Mouse (Mus musculus) embryonic fibroblast, embryonic 13.5 days (primary cell): ENCODE measurements around the gene Fto.

Experiments
- CTCF ChIP-seq: IDR thresholded peaks from 2 replicates; pipeline ENCODE4 v1.5.1; 2011; ENCODE audit warnings: mild to moderate bottlenecking, control low read depth, low read length, moderate library complexity, borderline replicate concordance; ENCODE audit not compliant: insufficient read depth
- POLR2A ChIP-seq: IDR thresholded peaks from 2 replicates; pipeline ENCODE4 v1.6.1; 2011; ENCODE audit warnings: low read depth, mild to moderate bottlenecking, control low read depth, low read length, moderate library complexity

- TF ChIP-seq POLR2A (no peak), CTCF (no peak)
Measured at GRCm38 (mm10) chr8:91613603-91614002, 300.3 kb downstream of the Fto start.
